Mouse (Mus musculus) CH12.LX (cell line): Measurements from ENCODE around the gene Gm21981. TPM values are rescaled to one million over a fixed set of nuclear protein-coding genes. Genes with fewer than 3 reads are reported as not detected.

Source experiments
- DNase-seq: peaks from one replicate; pipeline ENCODE4 v3.0.0-alpha.2; 2013; ENCODE audit errors: extremely low read depth
- H3K27ac ChIP-seq: 2 replicates; pipeline ENCODE4 v1.5.1; 2012; ENCODE audit warnings: low read depth, mild to moderate bottlenecking, control low read depth, moderate library complexity; ENCODE audit not compliant: insufficient read depth
- H3K27me3 ChIP-seq: replicated peaks from 2 replicates; pipeline ENCODE3; 2012; ENCODE audit warnings: inconsistent platforms
- H3K36me3 ChIP-seq, 2 experiments: replicated peaks in 1 of 2; 2 replicates each; pipeline versions ENCODE3 to v1.6.1; 2012; ENCODE audit warnings: inconsistent platforms in 1 of 2, low read length in 1 of 2, mild to moderate bottlenecking in 1 of 2, mixed read lengths in 1 of 2, moderate library complexity in 1 of 2; ENCODE audit not compliant: control insufficient read depth in 1 of 2, insufficient read depth in 1 of 2
- H3K4me1 ChIP-seq, 2 experiments: 2 replicates each; pipeline ENCODE4 v1.6.1; 2012; ENCODE audit warnings: inconsistent platforms in 1 of 2, moderate library complexity in 1 of 2; ENCODE audit not compliant: insufficient read depth in 2 of 2, control insufficient read depth in 1 of 2
- H3K4me2 ChIP-seq: 2 replicates; pipeline ENCODE4 v1.6.1; 2012; ENCODE audit warnings: low read depth, mild to moderate bottlenecking, control low read depth; ENCODE audit not compliant: poor library complexity, insufficient read depth, severe bottlenecking
- H3K4me3 ChIP-seq, 3 experiments: fragments of 150-350 bp in 1 of 3; sonication (generic) in 1 of 3; replicated peaks in 1 of 3; 2 replicates each; pipeline versions ENCODE3 to v1.5.1; 2011 to 2012; ENCODE audit warnings: low read depth in 2 of 3, low read length in 2 of 3, mild to moderate bottlenecking in 2 of 3, moderate library complexity in 2 of 3, control low read depth in 1 of 3, improper control_type of control experiment in 1 of 3, inconsistent platforms in 1 of 3, mixed read lengths in 1 of 3; ENCODE audit not compliant: poor library complexity in 1 of 3
- H3K79me2 ChIP-seq: replicated peaks from 2 replicates; pipeline ENCODE4 v1.6.1; 2012; ENCODE audit warnings: mild to moderate bottlenecking, moderate library complexity; ENCODE audit not compliant: control insufficient read depth, poor library complexity, insufficient read depth, severe bottlenecking; ENCODE audit errors: extremely low read depth
- H3K9ac ChIP-seq: 2 replicates; pipeline ENCODE4 v1.6.1; 2012; ENCODE audit warnings: low read depth, mild to moderate bottlenecking, control low read depth, moderate library complexity; ENCODE audit not compliant: insufficient read depth
- H3K9me3 ChIP-seq: replicated peaks from 2 replicates; pipeline ENCODE3; 2012; ENCODE audit warnings: low read length, inconsistent platforms, mixed read lengths
- BHLHE40 ChIP-seq: IDR thresholded peaks from 2 replicates; pipeline ENCODE4 v1.6.1; 2011; ENCODE audit warnings: mild to moderate bottlenecking, low read depth, low read length, improper control_type of control experiment
- CHD1 ChIP-seq: IDR thresholded peaks from 2 replicates; pipeline ENCODE4 v1.6.1; 2012; ENCODE audit warnings: low read depth, low read length, improper control_type of control experiment, inconsistent platforms
- CHD2 ChIP-seq: IDR thresholded peaks from 2 replicates; pipeline ENCODE4 v1.6.1; 2011; ENCODE audit warnings: low read length, improper control_type of control experiment
- CTCF ChIP-seq, 2 experiments: IDR thresholded peaks in 1 of 2; conservative IDR thresholded peaks in 1 of 2; 2 replicates each; pipeline ENCODE4 v1.5.1; 2011 to 2012; ENCODE audit warnings: low read depth in 2 of 2, low read length in 2 of 2, improper control_type of control experiment in 1 of 2, inconsistent platforms in 1 of 2, mild to moderate bottlenecking in 1 of 2, moderate library complexity in 1 of 2
- E2F4 ChIP-seq: IDR thresholded peaks from 2 replicates; pipeline ENCODE4 v1.6.1; 2011; ENCODE audit warnings: low read depth, low read length, improper control_type of control experiment; ENCODE audit not compliant: insufficient replicate concordance
- ELF1 ChIP-seq: IDR thresholded peaks from 2 replicates; pipeline ENCODE4 v1.6.1; 2014; ENCODE audit warnings: low read depth, mild to moderate bottlenecking, inconsistent platforms, low read length, improper control_type of control experiment
- EP300 ChIP-seq: IDR thresholded peaks from 2 replicates; pipeline ENCODE4 v1.6.1; 2011; ENCODE audit warnings: low read length, improper control_type of control experiment
- ETS1 ChIP-seq: conservative IDR thresholded peaks from 2 replicates; pipeline ENCODE4 v1.6.1; 2012; ENCODE audit warnings: low read depth, mild to moderate bottlenecking, inconsistent platforms, low read length, improper control_type of control experiment, moderate library complexity
- GABPA ChIP-seq: IDR thresholded peaks from 2 replicates; pipeline ENCODE4 v1.6.1; 2012; ENCODE audit warnings: low read depth, low read length, improper control_type of control experiment, inconsistent platforms; ENCODE audit not compliant: insufficient replicate concordance
- HCFC1 ChIP-seq: IDR thresholded peaks from 2 replicates; pipeline ENCODE4 v1.6.1; 2012; ENCODE audit warnings: low read depth, mild to moderate bottlenecking, inconsistent platforms, low read length, improper control_type of control experiment
- IRF4 ChIP-seq: IDR thresholded peaks from 2 replicates; pipeline ENCODE4 v1.6.1; 2014; ENCODE audit warnings: low read depth, mild to moderate bottlenecking, inconsistent platforms, low read length, improper control_type of control experiment
- JUN ChIP-seq: IDR thresholded peaks from 2 replicates; pipeline ENCODE4 v1.6.1; 2011; ENCODE audit warnings: low read depth, mild to moderate bottlenecking, low read length, improper control_type of control experiment, moderate library complexity; ENCODE audit not compliant: insufficient read depth
- JUND ChIP-seq: conservative IDR thresholded peaks from 2 replicates; pipeline ENCODE4 v1.6.1; 2011; ENCODE audit warnings: low read depth, low read length, improper control_type of control experiment
- KAT2A ChIP-seq: IDR thresholded peaks from 2 replicates; pipeline ENCODE4 v1.6.1; 2012; ENCODE audit warnings: low read length, improper control_type of control experiment, inconsistent platforms; ENCODE audit not compliant: insufficient replicate concordance
- MAFK ChIP-seq: IDR thresholded peaks from 2 replicates; pipeline ENCODE4 v1.6.1; 2011; ENCODE audit warnings: low read length, improper control_type of control experiment; ENCODE audit not compliant: insufficient replicate concordance
- MAX ChIP-seq: IDR thresholded peaks from 2 replicates; pipeline ENCODE4 v1.6.1; 2011; ENCODE audit warnings: low read length, improper control_type of control experiment
- MAZ ChIP-seq: IDR thresholded peaks from 2 replicates; pipeline ENCODE4 v1.6.1; 2012; ENCODE audit warnings: low read depth, mild to moderate bottlenecking, inconsistent platforms, low read length, improper control_type of control experiment, moderate library complexity
- MEF2A ChIP-seq: IDR thresholded peaks from 2 replicates; pipeline ENCODE4 v1.6.1; 2014; ENCODE audit warnings: low read depth, mild to moderate bottlenecking, inconsistent platforms, low read length, improper control_type of control experiment, borderline replicate concordance
- MXI1 ChIP-seq: IDR thresholded peaks from 2 replicates; pipeline ENCODE4 v1.6.1; 2011; ENCODE audit warnings: mild to moderate bottlenecking, low read depth, low read length, improper control_type of control experiment
- MYC ChIP-seq: IDR thresholded peaks from 2 replicates; pipeline ENCODE4 v1.6.1; 2011; ENCODE audit warnings: low read depth, mild to moderate bottlenecking, improper control_type of control experiment, low read length
- NELFE ChIP-seq: IDR thresholded peaks from 2 replicates; pipeline ENCODE4 v1.6.1; 2011; ENCODE audit warnings: low read depth, low read length, improper control_type of control experiment
- NRF1 ChIP-seq: IDR thresholded peaks from 2 replicates; pipeline ENCODE4 v1.6.1; 2014; ENCODE audit warnings: low read depth, mild to moderate bottlenecking, inconsistent platforms, low read length, improper control_type of control experiment, moderate library complexity
- PAX5 ChIP-seq: IDR thresholded peaks from 2 replicates; pipeline ENCODE4 v1.6.1; 2012; ENCODE audit warnings: low read length, inconsistent platforms, mixed read lengths
- POLR2A ChIP-seq: IDR thresholded peaks from 2 replicates; pipeline ENCODE4 v1.6.1; 2011; ENCODE audit warnings: low read depth, mild to moderate bottlenecking, improper control_type of control experiment, low read length
- POLR2AphosphoS2 ChIP-seq: IDR thresholded peaks from 2 replicates; pipeline ENCODE4 v1.6.1; 2011; ENCODE audit warnings: low read depth, low read length, improper control_type of control experiment
- RAD21 ChIP-seq: IDR thresholded peaks from 2 replicates; pipeline ENCODE4 v1.6.1; 2011; ENCODE audit warnings: low read depth, mild to moderate bottlenecking, low read length, improper control_type of control experiment, moderate library complexity
- RCOR1 ChIP-seq: conservative IDR thresholded peaks from 2 replicates; pipeline ENCODE4 v1.6.1; 2012; ENCODE audit warnings: low read depth, mild to moderate bottlenecking, inconsistent platforms, low read length, improper control_type of control experiment
- SIN3A ChIP-seq: IDR thresholded peaks from 2 replicates; pipeline ENCODE4 v1.6.1; 2012; ENCODE audit warnings: low read length, improper control_type of control experiment, inconsistent platforms
- SMC3 ChIP-seq: IDR thresholded peaks from 2 replicates; pipeline ENCODE4 v1.6.1; 2011; ENCODE audit warnings: low read depth, low read length, improper control_type of control experiment
- TBP ChIP-seq: conservative IDR thresholded peaks from 2 replicates; pipeline ENCODE4 v1.6.1; 2011; ENCODE audit warnings: low read depth, low read length, improper control_type of control experiment
- TCF12 ChIP-seq: IDR thresholded peaks from 2 replicates; pipeline ENCODE4 v1.6.1; 2014; ENCODE audit warnings: low read depth, mild to moderate bottlenecking, inconsistent platforms, low read length, improper control_type of control experiment
- UBTF ChIP-seq: IDR thresholded peaks from 2 replicates; pipeline ENCODE4 v1.6.1; 2012; ENCODE audit warnings: low read depth, mild to moderate bottlenecking, inconsistent platforms, low read length, improper control_type of control experiment, moderate library complexity
- USF1 ChIP-seq: IDR thresholded peaks from 2 replicates; pipeline ENCODE4 v1.6.1; 2014; ENCODE audit warnings: low read depth, mild to moderate bottlenecking, inconsistent platforms, low read length, improper control_type of control experiment
- USF2 ChIP-seq: conservative IDR thresholded peaks from 2 replicates; pipeline ENCODE4 v1.6.1; 2011; ENCODE audit warnings: low read depth, low read length, improper control_type of control experiment
- ZC3H11A ChIP-seq: IDR thresholded peaks from 2 replicates; pipeline ENCODE4 v1.6.1; 2012; ENCODE audit warnings: low read depth, mild to moderate bottlenecking, inconsistent platforms, low read length, improper control_type of control experiment
- ZKSCAN1 ChIP-seq: IDR thresholded peaks from 2 replicates; pipeline ENCODE4 v1.6.1; 2012; ENCODE audit warnings: low read depth, inconsistent platforms, low read length, improper control_type of control experiment, borderline replicate concordance
- ZMIZ1 ChIP-seq: IDR thresholded peaks from 2 replicates; pipeline ENCODE4 v1.6.1; 2012; ENCODE audit warnings: low read depth, mild to moderate bottlenecking, inconsistent platforms, low read length, improper control_type of control experiment
- ZNF384 ChIP-seq: IDR thresholded peaks from 2 replicates; pipeline ENCODE4 v1.6.1; 2012; ENCODE audit warnings: low read depth, low read length, improper control_type of control experiment, inconsistent platforms
- dilution Hi-C: fragments of 300-500 bp; cut with MboI; formaldehyde crosslinking; loops from 2 replicates; pipeline ENCODE4 v1.14.3; 2020; ENCODE audit warnings: low sequenced_read_pairs; ENCODE audit not compliant: extremely low pct_unique_long_range_greater_than_20kb, extremely low pct_ligation_motif_present
- in situ Hi-C: fragments of 300-500 bp; cut with MboI; formaldehyde crosslinking; loops from 3 replicates; pipeline ENCODE4 v1.14.3; 2019; ENCODE audit warnings: low sequenced_read_pairs, low pct_ligation_motif_present, low pct_unique_long_range_greater_than_20kb, mixed read lengths
- polyA plus RNA-seq: library from polyadenylated mRNA; unstranded; fragments of >175 nt; gene quantifications from 2 replicates; pipeline ENCODE4 v1.2.1, GENCODE M21; 2012; ENCODE audit warnings: low read depth; ENCODE audit not compliant: insufficient read length
- total RNA-seq, 2 experiments: library from RNA; depleted of rRNA; stranded (reverse); fragments of 300-350 nt in 1 of 2; fragments of >200 nt in 1 of 2; gene quantifications; 2 replicates each; pipeline ENCODE4 v1.2.3; 2012 to 2014

The Gm21981 gene
- total and polyA plus RNA-seq, 3 experiments = 0.11 to 0.59 TPM; not detected in 1

- Histone ChIP-seq H3K4me2 (peak overlapping the region; percentile 78), H3K4me1 (peaks cover 12 to 33% of the 10 kb centered on the region in 2 experiments)
- TF ChIP-seq ELF1 = peak; percentile 82
- peak; percentile 52 for TF ChIP-seq EP300
- peak; percentile 93 for TF ChIP-seq CHD2
- no peak; the same call in 1 of the 2 replicates for TF ChIP-seq MYC
- 0 out of 2 replicates have a peak, but pooled peaks have one; percentile 58 for TF ChIP-seq KAT2A
- no peak for TF ChIP-seq ZC3H11A
- peak; percentile 91 for TF ChIP-seq TCF12
- TF ChIP-seq POLR2A = no peak; the same call in 1 of the 2 replicates
- TF ChIP-seq USF2 = no peak
- TF ChIP-seq ETS1 = peak; percentile 70
- peak; percentile 59; the same call in 1 of the 2 replicates for TF ChIP-seq IRF4
- TF ChIP-seq ZNF384 = no peak
- 0 out of 2 replicates have a peak, but pooled peaks have one; percentile 9 for TF ChIP-seq MXI1
- TF ChIP-seq MEF2A = peak; percentile 79
- no peak for TF ChIP-seq MAFK
- no peak for TF ChIP-seq GABPA
- TF ChIP-seq JUND = no peak
- TF ChIP-seq SMC3 = no peak; the same call in 1 of the 2 replicates
- TF ChIP-seq MAX = no peak
- peak; percentile 45; the same call in 1 of the 2 replicates for TF ChIP-seq UBTF
- no peak for TF ChIP-seq NELFE
- TF ChIP-seq MAZ = peak; percentile 81
- no peak; the same call in 1 of the 2 replicates for TF ChIP-seq RAD21
- TF ChIP-seq POLR2AphosphoS2 = no peak
- TF ChIP-seq TBP = no peak
- TF ChIP-seq SIN3A = peak; percentile 69; the same call in 1 of the 2 replicates
- no peak for TF ChIP-seq ZKSCAN1
- no peak for TF ChIP-seq E2F4
- TF ChIP-seq RCOR1 = no peak
- TF ChIP-seq USF1 = no peak
- TF ChIP-seq CHD1 = no peak; the same call in 1 of the 2 replicates
- TF ChIP-seq BHLHE40 = peak; percentile 63
- no peak for TF ChIP-seq JUN
- TF ChIP-seq ZMIZ1 = peak; percentile 17
- no peak; the same call in 1 of the 2 replicates for TF ChIP-seq HCFC1
- no peak for TF ChIP-seq PAX5
- peak in 1 of 2 experiments; percentile 8; a peak in 1 of 4 replicates for TF ChIP-seq CTCF (conservative IDR thresholded peaks at IDR 0.05 in 1 of 2, IDR thresholded peaks at IDR 0.05 in 1 of 2; ENCODE audit: low read depth in 2 of 2, low read length in 2 of 2)
- TF ChIP-seq NRF1 = peak; percentile 76
- TF ChIP-seq, all 38 proteins: peak for 16
- H3K4me3 ChIP-seq = peak overlapping the region; percentile 72 to 87 (median 79)
- H3K36me3 ChIP-seq = peaks cover 0 to 15% of the 10 kb centered on the region in 2 experiments
- peaks cover 25% of the 10 kb centered on the region for H3K79me2 ChIP-seq
- peak overlapping the region; percentile 98 for H3K9ac ChIP-seq
- DNase-seq = peak; percentile 91
- H3K27ac ChIP-seq = peak overlapping the region; percentile 99
- H3K27me3 ChIP-seq = no peaks in the 10 kb centered on the region
- dilution Hi-C loops = no loop called here
- peaks cover 6% of the 10 kb centered on the region for H3K9me3 ChIP-seq
- in situ Hi-C loops = no loop called here
Observed at GRCm38 (mm10) chr17:47738066-47738878, 44.0 kb upstream of the Gm21981 start.
